Mouse (Mus musculus) liver, embryonic 15.5 days (tissue): ENCODE data around the gene Tmem163. TPM values are rescaled to one million over a fixed set of nuclear protein-coding genes. Genes with fewer than 3 reads are reported as not detected.

Experiments
- ATAC-seq: fragments of 200-750 bp; cut with Nextera tagmentation; 2 replicates; pipeline ENCODE4 v1.8.0; 2017; ENCODE audit warnings: moderate number of reproducible peaks, mild to moderate bottlenecking, moderate library complexity; ENCODE audit not compliant: insufficient read depth
- H3K27ac ChIP-seq: fragments of 300-500 bp; sonication (generic); replicated peaks from 2 replicates; pipeline ENCODE4 v1.5.1; 2015; ENCODE audit warnings: mild to moderate bottlenecking, inconsistent platforms
- H3K27me3 ChIP-seq: fragments of 300-500 bp; sonication (generic); 2 replicates; pipeline ENCODE4 v1.6.1; 2015; ENCODE audit warnings: mild to moderate bottlenecking, inconsistent platforms
- H3K36me3 ChIP-seq: fragments of 300-500 bp; sonication (generic); replicated peaks from 2 replicates; pipeline ENCODE4 v1.6.1; 2015; ENCODE audit warnings: moderate library complexity, mild to moderate bottlenecking, inconsistent platforms
- H3K4me1 ChIP-seq: fragments of 300-500 bp; sonication (generic); replicated peaks from 2 replicates; pipeline ENCODE4 v1.6.1; 2015; ENCODE audit warnings: inconsistent platforms
- H3K4me2 ChIP-seq: fragments of 300-500 bp; sonication (generic); 2 replicates; pipeline ENCODE4 v1.6.1; 2015; ENCODE audit warnings: moderate library complexity, mild to moderate bottlenecking, inconsistent platforms
- H3K4me3 ChIP-seq: fragments of 300-500 bp; sonication (generic); replicated peaks from 2 replicates; pipeline ENCODE4 v1.5.1; 2015; ENCODE audit warnings: mild to moderate bottlenecking, inconsistent platforms
- H3K9ac ChIP-seq: fragments of 300-500 bp; sonication (generic); 2 replicates; pipeline ENCODE4 v1.6.1; 2015; ENCODE audit warnings: moderate library complexity, mild to moderate bottlenecking, inconsistent platforms
- H3K9me3 ChIP-seq: fragments of 300-500 bp; sonication (generic); replicated peaks from 2 replicates; pipeline ENCODE4 v1.6.1; 2016; ENCODE audit warnings: inconsistent platforms
- WGBS: fragments of 180-500 bp; shearing (Covaris S2); methylation state at CpG from one replicate; pipeline ENCODE4 v1.1.7; 2015; ENCODE audit warnings: mixed read lengths; ENCODE audit not compliant: insufficient replicate concordance; 5-methylcytosine and 5-hydroxymethylcytosine counted together
- polyA plus RNA-seq: library from polyadenylated mRNA; unstranded; fragments of >200 nt; fragmentation: Nextera tagmentation; extraction: Ambion mirVana; gene quantifications from 2 replicates; pipeline ENCODE4 v1.2.1, GENCODE M21; 2015

The Tmem163 gene
- polyA plus RNA-seq, 1 experiment from 2014 or later: 0.26 TPM

GRCm38 (mm10) chr1:127513664-127514063 is 165.7 kb downstream of the Tmem163 start:
- H3K9me3 ChIP-seq: no peaks in the 10 kb centered on the region
- WGBS: 59% methylated on average over 3 of the region's 3 CpGs
- no peak overlapping the region for H3K27ac ChIP-seq
- no peak overlapping the region for H3K4me2 ChIP-seq
- no peak overlapping the region for H3K9ac ChIP-seq
- no peak overlapping the region for H3K4me3 ChIP-seq
- H3K4me1 ChIP-seq: no peaks in the 10 kb centered on the region
- no peaks in the 10 kb centered on the region for H3K27me3 ChIP-seq
- H3K36me3 ChIP-seq: no peaks in the 10 kb centered on the region
- no peak for ATAC-seq

- Histone ChIP-seq H3K4me2 (no peak overlapping the region), H3K27me3 (no peaks in the 10 kb centered on the region), H3K9me3 (no peaks in the 10 kb centered on the region), H3K4me1 (no peaks in the 10 kb centered on the region), H3K36me3 (no peaks in the 10 kb centered on the region), H3K9ac (no peak overlapping the region), H3K4me3 (no peak overlapping the region), H3K27ac (no peak overlapping the region)
- no peak for ATAC-seq
- WGBS: 53% methylated on average over 8 of the region's 8 CpGs
These were observed 166.2 kb downstream of the Tmem163 start for GRCm38 (mm10) chr1:127513140-127513539.

DNA sequence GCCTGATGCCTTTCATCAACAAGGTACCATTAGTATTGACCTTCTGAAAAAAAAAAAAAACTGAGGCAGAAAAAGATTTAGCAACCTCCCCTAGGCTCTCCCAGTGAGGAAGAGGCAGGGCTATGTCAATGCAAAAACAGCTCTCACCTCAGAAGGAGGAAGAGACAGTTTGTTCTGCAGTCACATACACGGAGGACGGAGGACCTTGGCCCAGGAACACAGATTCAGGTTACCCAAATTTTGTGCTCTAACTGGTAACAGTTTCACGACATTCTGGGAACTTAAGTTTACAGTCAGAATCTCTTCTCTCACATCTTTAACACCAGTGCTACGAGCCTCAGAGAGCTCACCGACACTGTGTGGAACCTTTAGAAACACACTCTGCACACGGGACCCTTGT is 166.6 kb downstream of the Tmem163 start:
- no peaks in the 10 kb centered on the region for H3K36me3 ChIP-seq
- no peak overlapping the region for H3K9ac ChIP-seq
- no peaks in the 10 kb centered on the region for H3K4me1 ChIP-seq
- no peak overlapping the region for H3K27ac ChIP-seq
- no peak overlapping the region for H3K4me2 ChIP-seq
- no peaks in the 10 kb centered on the region for H3K27me3 ChIP-seq
- no peak for ATAC-seq
- no peak overlapping the region for H3K4me3 ChIP-seq
- WGBS: 38% methylated on average over 6 of the region's 6 CpGs
- H3K9me3 ChIP-seq: no peaks in the 10 kb centered on the region

DNA sequence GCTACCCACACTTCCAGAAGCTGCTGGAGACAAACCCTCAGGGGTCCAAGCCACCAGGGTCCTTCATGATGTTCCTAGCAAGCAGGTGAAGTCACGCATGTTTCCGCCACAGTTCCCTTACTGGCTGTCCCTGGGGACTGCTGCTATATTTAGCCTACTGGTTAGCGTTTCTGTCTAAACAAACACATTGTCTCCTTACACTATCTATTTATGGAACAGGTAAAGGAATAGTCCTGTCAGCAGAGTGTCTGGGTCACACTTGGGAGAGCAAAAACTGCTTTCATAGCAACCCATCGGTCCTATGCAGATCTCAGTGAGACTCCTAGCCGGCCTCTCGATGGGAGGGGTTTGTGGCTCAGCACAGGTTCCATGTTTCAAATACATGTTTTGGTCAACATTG is 168.0 kb downstream of the Tmem163 start:
- Histone ChIP-seq H3K9me3 (no peaks in the 10 kb centered on the region), H3K36me3 (no peaks in the 10 kb centered on the region), H3K27me3 (no peaks in the 10 kb centered on the region), H3K4me1 (no peaks in the 10 kb centered on the region), H3K9ac (no peak overlapping the region), H3K4me3 (no peak overlapping the region), H3K27ac (no peak overlapping the region), H3K4me2 (no peak overlapping the region)
- no peak for ATAC-seq
- WGBS: 82% methylated on average over 6 of the region's 6 CpGs

DNA sequence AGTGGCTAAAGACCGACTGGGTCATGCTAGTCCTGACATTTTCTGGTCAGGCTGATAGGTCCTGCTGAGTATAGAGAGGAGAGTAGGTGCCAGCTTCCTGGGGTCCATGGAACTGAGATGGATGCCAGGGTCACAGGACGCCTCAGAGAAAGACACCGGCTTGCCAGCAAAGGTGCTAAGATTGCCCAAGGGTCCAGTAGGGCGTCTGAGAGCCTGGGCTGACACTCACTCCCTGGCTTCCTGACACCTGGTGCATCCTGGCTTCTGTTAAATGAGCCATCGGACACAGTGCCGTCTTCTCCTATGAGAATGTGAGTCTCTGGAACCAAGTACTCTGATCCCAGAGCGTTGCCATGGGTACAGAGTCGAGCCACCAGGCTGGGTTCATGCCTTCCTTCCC is 170.4 kb downstream of the Tmem163 start:
- no peaks in the 10 kb centered on the region for H3K27me3 ChIP-seq
- no peaks in the 10 kb centered on the region for H3K4me1 ChIP-seq
- no peaks in the 10 kb centered on the region for H3K36me3 ChIP-seq
- 61% methylated on average over 8 of the region's 8 CpGs for WGBS
- no peak for ATAC-seq
- no peak overlapping the region for H3K4me3 ChIP-seq
- H3K9ac ChIP-seq: no peak overlapping the region
- H3K4me2 ChIP-seq: no peak overlapping the region
- H3K9me3 ChIP-seq: no peaks in the 10 kb centered on the region
- H3K27ac ChIP-seq: no peak overlapping the region

- H3K27me3 ChIP-seq: no peaks in the 10 kb centered on the region
- H3K36me3 ChIP-seq: no peaks in the 10 kb centered on the region
- no peak overlapping the region for H3K27ac ChIP-seq
- H3K4me3 ChIP-seq: no peak overlapping the region
- no peaks in the 10 kb centered on the region for H3K9me3 ChIP-seq
- no peak overlapping the region for H3K4me2 ChIP-seq
- no peak for ATAC-seq
- H3K9ac ChIP-seq: no peak overlapping the region
- WGBS: 64% methylated on average over 16 of the region's 16 CpGs
- H3K4me1 ChIP-seq: no peaks in the 10 kb centered on the region
These were observed 171.1 kb downstream of the Tmem163 start for GRCm38 (mm10) chr1:127508067-127508739.

DNA sequence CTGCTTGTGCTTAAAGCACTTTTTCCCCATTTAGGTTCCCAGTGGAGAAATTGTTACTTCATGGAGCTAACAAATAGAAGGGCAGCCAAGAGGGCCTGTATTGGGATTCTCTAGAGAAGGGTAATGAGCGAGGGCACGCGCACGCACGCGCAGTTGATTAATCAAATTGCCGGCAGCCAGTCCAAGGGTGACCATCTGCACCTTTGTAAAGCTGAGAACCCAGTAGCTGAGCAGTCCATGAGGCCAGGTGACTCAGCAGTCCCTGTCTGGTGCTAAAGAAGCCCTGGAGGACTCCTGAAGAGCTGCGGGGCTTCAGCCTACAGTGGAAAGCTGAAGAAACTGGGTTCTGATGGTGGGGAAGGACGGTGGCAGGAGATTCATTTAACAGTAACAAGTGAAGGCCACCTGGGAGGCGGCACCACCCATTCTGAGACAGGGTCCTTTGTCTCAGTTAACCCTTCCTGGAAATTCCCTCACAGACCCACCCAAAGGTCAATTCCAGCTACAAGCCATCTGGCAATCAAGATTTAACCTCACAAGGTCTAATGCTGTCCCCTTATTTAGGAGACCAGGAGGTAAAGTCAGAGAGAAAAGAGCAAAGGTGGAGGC is 172.2 kb downstream of the Tmem163 start:
- Histone ChIP-seq H3K9me3 (no peaks in the 10 kb centered on the region), H3K4me2 (no peak overlapping the region), H3K27me3 (no peaks in the 10 kb centered on the region), H3K4me3 (no peak overlapping the region), H3K9ac (no peak overlapping the region), H3K4me1 (no peaks in the 10 kb centered on the region), H3K27ac (no peak overlapping the region), H3K36me3 (no peaks in the 10 kb centered on the region)
- ATAC-seq: no peak
- WGBS: 73% methylated on average over 10 of the region's 10 CpGs

DNA sequence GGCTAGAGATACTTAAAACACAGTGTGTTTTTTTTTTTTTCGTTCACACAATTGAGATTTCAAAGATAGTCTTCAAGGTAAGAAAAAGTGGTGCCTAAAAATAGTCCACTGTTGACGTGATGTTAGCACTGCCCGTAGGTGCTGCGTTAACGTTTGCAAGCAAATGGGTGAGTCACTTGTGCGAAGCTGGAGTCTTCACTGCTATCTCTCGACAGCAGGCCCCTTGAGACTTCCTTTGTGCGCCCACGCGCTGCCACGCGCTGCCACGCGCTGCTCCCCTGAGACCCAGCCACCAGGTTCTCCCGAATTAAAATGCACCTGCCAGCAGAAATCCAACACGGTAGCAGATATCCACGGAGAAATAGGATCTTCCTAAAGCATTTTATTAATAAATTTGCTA is 178.6 kb downstream of the Tmem163 start:
- H3K4me3 ChIP-seq: no peak overlapping the region
- WGBS: 40% methylated on average over 17 of the region's 17 CpGs
- H3K27me3 ChIP-seq: no peaks in the 10 kb centered on the region
- no peaks in the 10 kb centered on the region for H3K9me3 ChIP-seq
- no peak overlapping the region for H3K4me2 ChIP-seq
- no peak for ATAC-seq
- no peak overlapping the region for H3K9ac ChIP-seq
- H3K4me1 ChIP-seq: no peaks in the 10 kb centered on the region
- no peak overlapping the region for H3K27ac ChIP-seq
- no peaks in the 10 kb centered on the region for H3K36me3 ChIP-seq

DNA sequence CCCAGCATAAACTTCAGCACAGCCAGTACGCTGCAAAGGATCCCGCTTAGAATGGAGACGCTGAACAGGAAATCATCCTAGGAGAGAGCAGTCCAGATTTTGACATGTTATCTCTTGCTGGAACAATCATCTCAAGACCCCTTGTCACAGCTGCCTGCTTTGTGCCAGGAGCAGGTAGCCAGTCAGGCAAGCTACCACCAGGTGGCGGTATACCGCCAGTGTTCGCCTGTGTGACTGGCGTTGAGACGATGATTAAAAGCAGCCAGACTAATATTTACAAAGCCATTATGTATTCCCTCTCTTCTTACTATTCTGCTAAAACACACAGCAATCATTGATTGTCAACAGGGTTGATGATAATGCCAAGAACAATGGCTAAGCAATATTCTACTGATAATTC is 179.1 kb downstream of the Tmem163 start:
- Histone ChIP-seq H3K36me3 (no peaks in the 10 kb centered on the region), H3K9me3 (no peaks in the 10 kb centered on the region), H3K4me3 (no peak overlapping the region), H3K9ac (no peak overlapping the region), H3K4me1 (no peaks in the 10 kb centered on the region), H3K4me2 (no peak overlapping the region), H3K27ac (no peak overlapping the region), H3K27me3 (no peaks in the 10 kb centered on the region)
- 3% methylated on average over 8 of the region's 8 CpGs for WGBS
- no peak for ATAC-seq

DNA sequence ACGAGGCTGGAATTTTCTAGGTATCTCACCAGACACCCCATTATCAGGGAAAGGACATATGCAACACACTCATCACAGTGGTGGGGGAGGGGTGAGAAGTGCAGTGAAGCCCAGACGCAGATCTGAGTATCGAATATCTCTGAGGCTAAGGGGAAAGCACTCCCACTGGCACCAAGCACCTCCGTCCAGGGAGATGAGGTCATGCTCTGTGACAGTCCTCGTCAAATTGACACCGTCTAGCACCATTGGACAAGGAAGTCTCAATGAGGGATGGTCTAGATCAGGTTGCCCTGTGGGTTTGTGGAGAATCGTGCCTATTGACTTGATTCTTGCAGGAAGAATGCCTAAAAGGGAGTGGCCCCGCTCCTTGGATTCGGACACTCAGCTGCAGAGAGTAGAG is 180.6 kb downstream of the Tmem163 start:
- Histone ChIP-seq H3K27me3 (no peaks in the 10 kb centered on the region), H3K9ac (no peak overlapping the region), H3K36me3 (no peaks in the 10 kb centered on the region), H3K9me3 (no peaks in the 10 kb centered on the region), H3K4me3 (no peak overlapping the region), H3K4me1 (no peaks in the 10 kb centered on the region), H3K4me2 (no peak overlapping the region), H3K27ac (no peak overlapping the region)
- no peak for ATAC-seq
- 40% methylated on average over 9 of the region's 9 CpGs for WGBS

GRCm38 (mm10) chr1:127496737-127497543 is 182.4 kb downstream of the Tmem163 start:
- Histone ChIP-seq H3K36me3 (no peaks in the 10 kb centered on the region), H3K9me3 (no peaks in the 10 kb centered on the region), H3K9ac (no peak overlapping the region), H3K4me2 (no peak overlapping the region), H3K27ac (no peak overlapping the region), H3K27me3 (no peaks in the 10 kb centered on the region), H3K4me1 (no peaks in the 10 kb centered on the region), H3K4me3 (no peak overlapping the region)
- no peak for ATAC-seq
- WGBS: 27% methylated on average over 9 of the region's 9 CpGs
